Mouse (Mus musculus) embryonic facial prominence, embryonic 13.5 days (tissue): ENCODE data around the gene Zkscan17. TPM values are rescaled to one million over a fixed set of nuclear protein-coding genes. Genes with fewer than 3 reads are reported as not detected.
"Not testable (repeated sequence)": the region's sequence is repeated elsewhere in the genome, so short reads cannot be mapped to it uniquely, and the experiment has no call there.

Source experiments
- ATAC-seq: fragments of 200-750 bp; cut with Nextera tagmentation; 2 replicates; pipeline ENCODE4 v1.8.0; 2017; ENCODE audit warnings: low read depth; ENCODE audit not compliant: insufficient number of reproducible peaks, insufficient read depth, low FRiP score, low TSS enrichment
- H3K27ac ChIP-seq: fragments of 300-500 bp; sonication (generic); 2 replicates; pipeline ENCODE4 v1.5.1; 2015; ENCODE audit warnings: moderate library complexity, mild to moderate bottlenecking, inconsistent platforms
- H3K27me3 ChIP-seq: fragments of 300-500 bp; sonication (generic); 2 replicates; pipeline ENCODE4 v1.6.1; 2015; ENCODE audit warnings: mild to moderate bottlenecking, inconsistent platforms
- H3K36me3 ChIP-seq: fragments of 300-500 bp; sonication (generic); 2 replicates; pipeline ENCODE4 v1.6.1; 2015; ENCODE audit warnings: mild to moderate bottlenecking, inconsistent platforms
- H3K4me1 ChIP-seq: fragments of 300-500 bp; sonication (generic); 2 replicates; pipeline ENCODE4 v1.6.1; 2015; ENCODE audit warnings: inconsistent platforms
- H3K4me2 ChIP-seq: fragments of 300-500 bp; sonication (generic); 2 replicates; pipeline ENCODE4 v1.6.1; 2015; ENCODE audit warnings: moderate library complexity, mild to moderate bottlenecking, inconsistent platforms
- H3K4me3 ChIP-seq: fragments of 300-500 bp; sonication (generic); 2 replicates; pipeline ENCODE4 v1.5.1; 2015; ENCODE audit warnings: mild to moderate bottlenecking, inconsistent platforms
- H3K9ac ChIP-seq: fragments of 300-500 bp; sonication (generic); 2 replicates; pipeline ENCODE4 v1.6.1; 2015; ENCODE audit warnings: mild to moderate bottlenecking, inconsistent platforms
- H3K9me3 ChIP-seq: fragments of 300-500 bp; sonication (generic); 2 replicates; pipeline ENCODE4 v1.6.1; 2016; ENCODE audit warnings: inconsistent platforms
- WGBS: fragments of 180-500 bp; shearing (Covaris S2); methylation state at CpG from one replicate; pipeline ENCODE4 v1.1.7; 2015; ENCODE audit warnings: mixed read lengths; 5-methylcytosine and 5-hydroxymethylcytosine counted together
- polyA plus RNA-seq: library from polyadenylated mRNA; unstranded; fragments of >200 nt; fragmentation: Nextera tagmentation; extraction: Ambion mirVana; gene quantifications from 2 replicates; pipeline ENCODE4 v1.2.1, GENCODE M21; 2015

Zkscan17 gene
- polyA plus RNA-seq = 23.9 and 24.9 TPM in 2 replicates

DNA sequence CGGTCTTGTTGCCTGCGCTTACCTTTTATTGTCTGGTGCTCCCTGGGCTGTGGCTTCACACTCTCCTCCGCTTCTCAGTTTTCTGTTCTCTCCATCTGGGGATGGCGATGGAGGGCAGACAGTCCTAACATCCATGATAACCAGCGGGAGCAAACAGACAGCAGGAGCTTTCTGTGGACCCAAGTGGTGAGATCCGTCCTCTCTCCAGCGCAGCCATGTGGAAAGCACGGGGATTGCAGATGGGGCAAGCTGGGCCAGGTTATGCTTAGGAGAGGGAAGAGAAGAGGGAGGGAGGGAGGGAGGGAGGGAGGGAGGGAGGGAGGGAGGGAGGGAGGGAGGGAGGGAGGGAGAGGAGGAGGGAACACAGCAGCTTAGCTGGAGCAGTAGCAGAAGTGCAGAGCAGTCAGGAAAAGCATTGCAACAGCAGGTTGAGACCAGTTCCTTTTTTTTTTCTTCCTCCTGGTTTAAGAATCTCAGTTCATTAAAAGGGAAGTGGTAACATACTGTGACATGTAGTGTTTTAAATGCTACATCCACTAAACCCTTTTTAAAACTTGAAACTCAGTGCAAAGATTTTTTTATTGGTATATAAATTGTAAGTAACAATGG is at the start of gene Zkscan17:
TSS of gene Zkscan17 (minus strand) at position 280 of the 609 bp plus-strand sequence.
- WGBS = 52% methylated on average over 8 of the region's 8 CpGs
- H3K27me3 ChIP-seq = no peaks in the 10 kb centered on the region
- H3K4me2 ChIP-seq = no peak within 1 kb of the TSS
- H3K4me3 ChIP-seq = no peak within 1 kb of the TSS
- peaks cover 4% of the 10 kb centered on the region; the same call in 1 of the 2 replicates for H3K9me3 ChIP-seq
- no peaks in the 10 kb centered on the region for H3K36me3 ChIP-seq
- H3K4me1 ChIP-seq = peaks cover 6% of the 10 kb centered on the region; the same call in 1 of the 2 replicates
- ATAC-seq = no peak
- no peak within 1 kb of the TSS for H3K9ac ChIP-seq
- no peak within 1 kb of the TSS for H3K27ac ChIP-seq

DNA sequence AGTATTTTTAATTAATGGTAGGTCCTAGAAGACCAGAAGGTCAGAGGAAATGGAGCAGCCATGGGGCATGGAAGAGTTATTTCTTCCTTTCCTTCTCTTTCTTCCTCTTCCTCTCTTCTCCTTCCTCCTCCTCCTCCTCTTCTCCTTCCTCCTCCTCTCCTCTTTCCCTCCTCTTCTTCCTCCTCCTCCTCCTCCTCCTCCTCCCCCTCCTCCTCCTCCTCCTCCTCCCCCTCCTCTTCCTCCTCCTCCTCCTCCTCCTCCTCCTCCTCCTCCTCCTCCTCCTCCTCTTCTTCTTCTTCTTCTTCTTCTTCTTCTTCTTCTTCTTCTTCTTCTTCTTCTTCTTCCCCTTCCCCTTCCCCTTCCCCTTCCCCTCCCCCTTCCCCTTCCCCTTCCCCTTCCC is 49.6 kb upstream of the Zkscan17 start, which contains the start of gene Olfr222:
TSS of gene Olfr222 (minus strand) at position 101 of the 400 bp plus-strand sequence.
- H3K9me3 ChIP-seq, H3K4me3 ChIP-seq, ATAC-seq, H3K27ac ChIP-seq, H3K4me2 ChIP-seq, H3K9ac ChIP-seq, H3K36me3 ChIP-seq, H3K4me1 ChIP-seq: not testable (repeated sequence)
- peaks cover 13% of the 10 kb centered on the region; the same call in 1 of the 2 replicates for H3K27me3 ChIP-seq

DNA sequence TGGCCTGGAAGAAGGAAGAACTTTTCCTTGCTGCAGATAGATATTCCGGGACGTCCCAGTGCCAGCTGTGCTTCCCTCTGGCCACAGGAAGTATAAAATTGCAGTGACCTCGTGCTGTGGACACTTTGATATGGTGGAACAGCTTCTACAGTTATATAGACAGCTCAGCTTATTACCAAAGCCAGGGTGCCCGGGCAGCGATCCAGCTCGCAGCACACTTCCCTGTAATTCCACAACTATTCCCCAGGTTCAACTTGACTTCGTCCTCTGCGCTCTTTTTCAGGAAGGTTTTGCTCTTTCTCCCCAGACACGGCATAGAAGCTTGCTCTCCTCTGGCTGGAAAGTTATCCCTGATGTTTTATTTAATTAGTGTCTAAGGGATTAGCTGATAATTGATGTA is 49.2 kb upstream of the Zkscan17 start:
- 50% methylated on average over 9 of the region's 9 CpGs for WGBS
- ATAC-seq = no peak

DNA sequence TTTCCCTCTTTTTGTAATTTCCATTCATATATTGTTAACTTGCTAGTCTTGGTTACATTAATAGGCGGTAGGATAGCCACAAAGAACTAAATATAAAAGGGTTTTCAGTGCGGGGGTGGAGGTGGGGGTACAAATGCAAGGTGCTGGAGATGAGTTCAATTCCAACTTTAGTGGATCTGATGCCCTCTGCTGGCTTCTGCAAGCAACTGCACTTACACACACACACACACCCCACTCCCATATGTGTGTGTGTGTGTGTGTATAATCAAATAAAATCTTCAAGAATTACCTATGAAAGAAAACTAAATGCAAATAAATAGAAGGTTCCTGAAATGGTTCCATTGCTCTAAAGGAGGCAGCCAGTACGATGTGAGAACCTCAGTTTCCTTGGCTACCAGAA is 42.8 kb upstream of the Zkscan17 start:
- Histone ChIP-seq H3K9ac (no peak overlapping the region), H3K36me3 (no peaks in the 10 kb centered on the region), H3K9me3 (no peaks in the 10 kb centered on the region), H3K4me3 (no peak overlapping the region), H3K4me2 (no peak overlapping the region), H3K27ac (no peak overlapping the region), H3K4me1 (no peaks in the 10 kb centered on the region), H3K27me3 (peaks cover 10% of the 10 kb centered on the region)
- no peak for ATAC-seq
- WGBS = 61% methylated on average over 3 of the region's 3 CpGs

More for the DNA sequence above, 49.2 kb upstream of the Zkscan17 start:
- Histone ChIP-seq H3K36me3 (no peaks in the 10 kb centered on the region), H3K4me2 (no peak overlapping the region), H3K27me3 (peaks cover 15% of the 10 kb centered on the region), H3K9ac (no peak overlapping the region), H3K4me3 (no peak overlapping the region), H3K9me3 (no peaks in the 10 kb centered on the region), H3K4me1 (no peaks in the 10 kb centered on the region), H3K27ac (no peak overlapping the region)

DNA sequence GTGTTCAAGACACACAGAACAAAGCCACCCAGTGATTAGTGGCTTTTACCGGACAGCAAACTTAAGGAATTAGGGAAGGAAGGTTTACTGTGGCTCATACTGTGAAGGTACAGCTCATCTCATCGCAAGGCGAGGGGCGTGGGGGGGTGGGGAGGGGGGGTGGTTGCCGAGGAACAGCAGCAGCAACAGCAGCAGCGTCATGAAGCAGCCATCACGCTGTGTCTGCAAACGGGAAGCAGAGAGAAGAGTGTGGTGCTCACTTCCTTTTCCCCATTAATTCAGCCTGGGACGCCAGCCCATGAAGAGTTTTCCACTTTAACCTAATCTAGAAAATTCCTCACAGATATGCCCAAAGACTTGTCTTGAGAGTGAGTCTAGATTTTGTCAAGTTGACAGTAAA is 36.3 kb upstream of the Zkscan17 start:
- Histone ChIP-seq H3K27ac (no peak overlapping the region), H3K9ac (no peak overlapping the region), H3K36me3 (no peaks in the 10 kb centered on the region), H3K9me3 (no peaks in the 10 kb centered on the region), H3K4me2 (no peak overlapping the region), H3K4me1 (no peaks in the 10 kb centered on the region), H3K27me3 (no peaks in the 10 kb centered on the region), H3K4me3 (no peak overlapping the region)
- ATAC-seq = no peak
- 75% methylated on average over 9 of the region's 9 CpGs for WGBS

DNA sequence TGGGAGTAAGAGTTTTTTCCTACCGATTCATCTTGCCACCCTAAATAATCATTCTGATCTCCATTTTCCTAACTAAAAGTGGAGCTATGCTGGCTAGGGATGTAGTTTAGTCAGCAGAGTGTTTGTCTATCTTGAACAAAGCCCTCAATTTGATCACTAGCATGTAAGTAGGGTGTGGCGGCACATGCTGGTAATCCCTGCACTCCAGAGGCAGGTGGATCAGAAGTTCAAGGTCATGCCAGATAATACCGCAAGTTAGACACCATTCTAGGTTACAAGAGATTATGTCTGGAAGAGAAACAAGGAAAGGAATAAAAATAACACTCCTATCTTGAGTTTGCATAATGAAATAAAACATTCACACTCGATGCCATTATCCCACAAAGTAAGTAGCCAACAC is 35.8 kb upstream of the Zkscan17 start:
- Histone ChIP-seq H3K36me3 (no peaks in the 10 kb centered on the region), H3K4me2 (no peak overlapping the region)

DNA sequence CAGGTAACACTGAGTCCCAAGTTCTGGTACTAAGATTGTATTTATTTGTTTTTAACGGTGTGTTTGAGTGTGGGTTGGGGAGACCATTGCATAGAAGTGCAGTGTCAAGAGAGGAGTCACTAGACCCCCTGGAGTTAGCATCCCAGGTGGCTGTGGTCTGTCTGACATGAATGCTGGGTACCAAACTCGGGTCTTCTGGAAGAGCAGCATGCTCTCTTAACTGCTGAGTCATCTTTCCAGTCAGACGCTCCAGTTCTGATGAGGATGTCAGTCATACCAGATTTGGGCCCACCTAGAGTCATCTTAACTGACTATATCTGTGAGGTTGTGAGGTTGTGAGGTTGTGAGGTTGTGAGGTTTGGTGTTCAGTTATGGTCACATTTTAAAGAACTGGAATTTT is 34.4 kb upstream of the Zkscan17 start:
- no peak for ATAC-seq
- H3K4me3 ChIP-seq = no peak overlapping the region
- H3K27ac ChIP-seq = no peak overlapping the region
- H3K9me3 ChIP-seq = no peaks in the 10 kb centered on the region
- H3K27me3 ChIP-seq = no peaks in the 10 kb centered on the region
- no peaks in the 10 kb centered on the region for H3K4me1 ChIP-seq
- H3K4me2 ChIP-seq = no peak overlapping the region
- 62% methylated on average over 3 of the region's 3 CpGs for WGBS
- H3K36me3 ChIP-seq = no peaks in the 10 kb centered on the region
- no peak overlapping the region for H3K9ac ChIP-seq

More for the DNA sequence above, 35.8 kb upstream of the Zkscan17 start:
- no peak overlapping the region for H3K27ac ChIP-seq
- no peak overlapping the region for H3K9ac ChIP-seq
- H3K4me3 ChIP-seq = no peak overlapping the region
- no peaks in the 10 kb centered on the region for H3K9me3 ChIP-seq
- no peak for ATAC-seq
- H3K4me1 ChIP-seq = no peaks in the 10 kb centered on the region
- H3K27me3 ChIP-seq = no peaks in the 10 kb centered on the region
- 91% methylated on average over 4 of the region's 4 CpGs for WGBS

DNA sequence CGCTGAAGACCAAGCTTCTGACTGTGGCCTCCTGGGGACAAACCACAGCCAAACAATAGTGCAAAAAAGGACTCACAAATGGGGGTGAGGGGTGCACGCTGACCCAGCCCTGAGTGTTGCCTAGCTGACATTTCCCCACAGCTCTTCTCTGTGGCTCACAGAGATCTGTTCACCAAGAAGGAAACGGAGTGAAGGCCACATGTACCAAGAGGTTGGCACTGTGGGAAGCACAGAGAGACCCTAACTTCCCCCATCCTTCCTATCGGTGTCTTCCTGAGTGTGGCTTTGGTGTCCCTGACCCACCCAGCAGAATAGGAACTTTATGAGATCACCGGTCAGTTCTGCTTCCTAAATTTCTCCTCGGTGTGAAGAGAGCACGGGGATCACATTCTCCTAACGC is 28.0 kb upstream of the Zkscan17 start:
- no peaks in the 10 kb centered on the region for H3K36me3 ChIP-seq
- no peak overlapping the region for H3K4me2 ChIP-seq
- H3K9me3 ChIP-seq = no peaks in the 10 kb centered on the region
- H3K4me3 ChIP-seq = no peak overlapping the region
- H3K9ac ChIP-seq = no peak overlapping the region
- no peak overlapping the region for H3K27ac ChIP-seq
- H3K27me3 ChIP-seq = no peaks in the 10 kb centered on the region
- no peaks in the 10 kb centered on the region for H3K4me1 ChIP-seq
- 80% methylated on average over 8 of the region's 8 CpGs for WGBS
- ATAC-seq = no peak

DNA sequence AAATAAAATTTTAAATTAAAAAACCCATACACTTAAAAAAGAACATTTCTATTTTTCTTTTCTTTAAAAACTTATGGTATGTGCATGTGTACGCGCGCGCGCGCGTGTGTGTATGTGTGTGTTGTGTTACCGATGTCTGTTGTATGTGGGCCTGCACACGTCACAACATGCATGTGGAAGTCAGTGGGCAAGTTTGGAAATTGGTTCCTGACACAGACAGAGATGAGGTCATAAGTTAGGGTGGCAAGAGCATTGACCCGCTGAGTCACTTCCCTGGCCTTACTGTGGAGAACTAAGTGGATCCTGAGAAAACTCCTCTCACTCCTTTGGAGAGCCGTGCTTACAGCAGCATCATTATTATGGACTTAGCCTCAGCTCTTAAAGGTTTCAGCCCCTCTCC is 27.6 kb upstream of the Zkscan17 start:
- Histone ChIP-seq H3K9me3 (no peaks in the 10 kb centered on the region), H3K27ac (no peak overlapping the region), H3K4me1 (no peaks in the 10 kb centered on the region), H3K4me3 (no peak overlapping the region), H3K36me3 (no peaks in the 10 kb centered on the region), H3K9ac (no peak overlapping the region), H3K4me2 (no peak overlapping the region), H3K27me3 (no peaks in the 10 kb centered on the region)
- 92% methylated on average over 11 of the region's 11 CpGs for WGBS
- no peak for ATAC-seq

DNA sequence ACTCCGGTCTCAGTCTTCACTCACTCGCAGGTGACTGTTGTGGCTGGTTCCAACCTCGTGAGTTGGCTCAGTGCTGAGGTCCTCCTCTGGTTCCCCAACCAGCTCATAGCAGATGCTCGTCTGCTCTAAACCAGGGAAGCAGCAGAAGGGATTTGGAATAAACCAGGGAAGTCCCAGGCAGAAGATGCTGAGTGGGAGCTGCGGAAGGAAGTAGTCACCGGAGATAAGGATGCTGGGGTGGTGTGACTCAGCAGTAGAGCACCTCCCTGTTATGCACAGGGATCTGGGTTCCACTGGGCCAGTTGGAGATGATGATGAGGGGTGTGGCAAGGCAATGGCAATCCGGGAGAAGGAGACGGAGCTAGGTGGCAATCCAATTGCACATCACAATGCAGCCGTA is 17.5 kb upstream of the Zkscan17 start:
- H3K4me1 ChIP-seq = no peaks in the 10 kb centered on the region
- H3K36me3 ChIP-seq = no peaks in the 10 kb centered on the region
- H3K9ac ChIP-seq = no peak overlapping the region
- H3K4me2 ChIP-seq = no peak overlapping the region
- no peak for ATAC-seq
- H3K27ac ChIP-seq = no peak overlapping the region
- no peaks in the 10 kb centered on the region for H3K9me3 ChIP-seq
- WGBS = 84% methylated on average over 9 of the region's 9 CpGs
- H3K27me3 ChIP-seq = no peaks in the 10 kb centered on the region
- H3K4me3 ChIP-seq = no peak overlapping the region

DNA sequence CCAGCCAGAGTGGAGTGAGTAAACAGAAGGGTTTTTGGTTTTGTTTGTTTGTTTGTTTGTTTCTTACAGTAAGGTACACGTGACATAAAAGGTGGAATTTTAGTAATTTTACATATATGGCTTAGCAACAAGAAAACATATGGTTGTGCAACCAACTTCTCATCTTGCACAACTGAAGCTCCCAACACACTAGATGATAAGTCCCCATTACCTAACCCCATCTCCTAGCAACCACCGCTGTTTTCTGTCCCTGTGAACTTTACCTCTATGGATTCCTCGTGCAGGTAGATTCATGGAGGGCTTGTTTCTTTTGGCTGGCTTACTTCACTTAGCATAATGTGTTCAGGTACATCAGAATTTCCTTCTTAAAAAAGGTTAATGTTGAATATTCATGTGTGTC is 16.8 kb upstream of the Zkscan17 start:
- Histone ChIP-seq H3K27me3 (no peaks in the 10 kb centered on the region), H3K27ac (no peak overlapping the region), H3K9ac (no peak overlapping the region), H3K4me3 (no peak overlapping the region), H3K4me1 (peaks cover 2% of the 10 kb centered on the region; the same call in 1 of the 2 replicates), H3K36me3 (no peaks in the 10 kb centered on the region), H3K4me2 (no peak overlapping the region), H3K9me3 (no peaks in the 10 kb centered on the region)
- ATAC-seq = no peak
- 85% methylated on average over 3 of the region's 3 CpGs for WGBS

DNA sequence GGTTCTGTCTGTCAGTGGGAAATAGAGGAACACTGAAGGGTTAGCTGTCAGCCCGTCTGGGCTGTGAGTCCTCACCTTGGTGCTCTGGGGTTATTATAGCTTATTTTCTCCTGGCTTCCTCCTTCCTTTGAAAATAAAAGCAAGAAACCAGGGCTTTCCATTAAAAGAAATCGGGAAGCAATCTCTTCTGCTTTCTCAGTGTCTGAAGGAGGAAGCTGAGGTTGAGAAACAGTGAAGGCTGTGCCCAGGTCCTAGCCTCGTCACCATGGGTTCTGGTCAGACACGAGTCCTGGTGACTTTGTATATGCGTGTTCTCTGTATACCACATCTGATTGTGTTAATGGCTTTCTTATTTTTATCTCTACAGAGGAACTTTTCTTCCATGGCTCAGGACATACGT is 15.9 kb upstream of the Zkscan17 start:
- Histone ChIP-seq H3K4me1 (peaks cover 11% of the 10 kb centered on the region), H3K9ac (no peak overlapping the region), H3K36me3 (no peaks in the 10 kb centered on the region), H3K9me3 (no peaks in the 10 kb centered on the region), H3K4me2 (no peak overlapping the region), H3K27ac (no peak overlapping the region), H3K27me3 (no peaks in the 10 kb centered on the region), H3K4me3 (no peak overlapping the region)
- no peak for ATAC-seq
- WGBS = 74% methylated on average over 6 of the region's 6 CpGs
